Mouse (Mus musculus) thymus, postnatal 36 days (tissue): ENCODE results near the gene Fbxo24.
"Not testable (repeated sequence)": the region's sequence is repeated elsewhere in the genome, so short reads cannot be mapped to it uniquely, and the experiment has no call there.

Experiments used
- DNase-seq, 2 experiments: peaks; one replicate each; pipeline ENCODE4 v3.0.0; 2022; ENCODE audit warnings: mixed read lengths in 2 of 2

Fbxo24 gene

GRCm38 (mm10) chr5:137641054-137641453 lies 12.3 kb upstream of the Fbxo24 start, which contains the start of gene Sap25:
Gene Sap25 (plus strand): TSS chr5:137641334.
- DNase-seq = peak; percentile 44 to 60

- no peak for DNase-seq
Observed at GRCm38 (mm10) chr5:137639472-137639871, 10.7 kb upstream of the Fbxo24 start.

GRCm38 (mm10) chr5:137633397-137634084 lies 4.7 kb upstream of the Fbxo24 start:
- DNase-seq = no peak

GRCm38 (mm10) chr5:137631591-137631990 lies 2.8 kb upstream of the Fbxo24 start:
- no peak for DNase-seq

- DNase-seq = peak; percentile 85 to 92
Observed at GRCm38 (mm10) chr5:137631171-137631570, 2.4 kb upstream of the Fbxo24 start.

- DNase-seq = peak in 1 of 2 experiments; percentile 49
Observed at GRCm38 (mm10) chr5:137630602-137631001, 1.8 kb upstream of the Fbxo24 start.

- DNase-seq = peak; percentile 57 to 71
Observed at GRCm38 (mm10) chr5:137629906-137630545, 1.2 kb upstream of the Fbxo24 start.

- no peak for DNase-seq
Observed at GRCm38 (mm10) chr5:137629306-137629721, 512 bp upstream of the Fbxo24 start.

- no peak for DNase-seq
Observed at GRCm38 (mm10) chr5:137627991-137628390, 811 bp downstream of the Fbxo24 start.

GRCm38 (mm10) chr5:137623937-137624530 lies 4.8 kb downstream of the Fbxo24 start:
- DNase-seq = no peak

- no peak for DNase-seq
Observed at GRCm38 (mm10) chr5:137615347-137615746, 13.5 kb downstream of the Fbxo24 start.

- not testable (repeated sequence) for DNase-seq
Observed at GRCm38 (mm10) chr5:137614921-137615320, 13.9 kb downstream of the Fbxo24 start.

- no peak for DNase-seq
Observed at GRCm38 (mm10) chr5:137613550-137613949, 15.3 kb downstream of the Fbxo24 start, which contains the start of gene Pcolce. Gene Pcolce (minus strand): TSS chr5:137613784.

GRCm38 (mm10) chr5:137613076-137613475 lies 15.7 kb downstream of the Fbxo24 start:
- no peak for DNase-seq

- peak in 1 of 2 experiments; percentile 8 for DNase-seq
Observed at GRCm38 (mm10) chr5:137611245-137611602, 17.6 kb downstream of the Fbxo24 start.

- peak in 1 of 2 experiments; percentile 11 for DNase-seq
Observed at GRCm38 (mm10) chr5:137610548-137611244, 18.1 kb downstream of the Fbxo24 start.

GRCm38 (mm10) chr5:137610056-137610455 lies 18.7 kb downstream of the Fbxo24 start:
- DNase-seq = no peak

GRCm38 (mm10) chr5:137609292-137609691 lies 19.5 kb downstream of the Fbxo24 start:
- DNase-seq = no peak

- DNase-seq = no peak
Observed at GRCm38 (mm10) chr5:137608654-137609190, 20.1 kb downstream of the Fbxo24 start.

- DNase-seq = peak in 1 of 2 experiments; percentile 13
Observed at GRCm38 (mm10) chr5:137607860-137608653, 20.7 kb downstream of the Fbxo24 start.

- DNase-seq = peak in 1 of 2 experiments; percentile 40
Observed at GRCm38 (mm10) chr5:137601365-137601729, 27.5 kb downstream of the Fbxo24 start.
